Mouse (Mus musculus): Measurements from ENCODE around the gene Gphn. TPM values are rescaled to one million over a fixed set of nuclear protein-coding genes. Genes with fewer than 3 reads are reported as not detected.
"Not testable (repeated sequence)": the region's sequence is repeated elsewhere in the genome, so short reads cannot be mapped to it uniquely, and the experiment has no call there.

The Gphn gene
- total RNA-seq, 2 experiments from 2014 or later, result 22.8 TPM

DNA sequence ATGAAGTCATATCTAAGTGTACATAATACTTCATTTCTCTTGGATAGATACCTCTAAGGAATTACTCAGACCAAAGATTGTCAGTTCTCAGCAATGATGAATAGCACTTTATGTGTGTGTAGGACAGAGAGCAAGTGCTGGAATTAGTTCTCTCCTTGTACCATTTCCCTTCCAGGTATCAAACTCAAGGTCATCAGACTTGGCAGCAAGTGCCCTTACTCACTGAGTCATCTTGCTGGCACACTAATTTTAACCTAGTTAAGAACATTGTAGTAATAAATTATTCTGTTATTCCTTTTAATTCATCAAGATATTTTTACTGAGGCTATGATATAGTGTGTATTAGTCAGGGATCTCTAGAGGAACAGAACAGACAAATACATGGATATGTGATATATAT is 88.9 kb downstream of the Gphn start:
- no peak for DNase-seq
- intact Hi-C loops (cut with DNase I), result no loop called here

DNA sequence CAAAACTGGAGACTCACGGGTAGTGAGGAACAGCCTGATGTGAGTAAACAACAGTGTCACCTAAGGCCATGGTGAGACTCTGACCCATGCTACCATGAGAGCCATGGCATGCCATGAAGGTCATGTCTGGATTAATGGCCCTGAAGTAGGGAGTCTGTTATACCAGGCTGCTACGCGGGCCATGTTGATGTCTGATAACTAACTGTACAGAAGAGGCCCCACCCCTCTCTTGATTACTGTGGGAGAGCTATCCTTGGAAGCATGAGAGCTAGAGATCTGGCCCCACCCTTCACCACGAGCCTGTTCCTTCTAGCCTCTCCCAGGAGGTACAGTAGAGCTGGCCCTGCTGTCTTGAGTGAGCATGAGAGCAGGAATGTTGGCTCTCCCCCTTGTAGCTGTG is 101.8 kb downstream of the Gphn start:
- intact Hi-C loops (cut with DNase I), result no loop called here
- no peak for DNase-seq

DNA sequence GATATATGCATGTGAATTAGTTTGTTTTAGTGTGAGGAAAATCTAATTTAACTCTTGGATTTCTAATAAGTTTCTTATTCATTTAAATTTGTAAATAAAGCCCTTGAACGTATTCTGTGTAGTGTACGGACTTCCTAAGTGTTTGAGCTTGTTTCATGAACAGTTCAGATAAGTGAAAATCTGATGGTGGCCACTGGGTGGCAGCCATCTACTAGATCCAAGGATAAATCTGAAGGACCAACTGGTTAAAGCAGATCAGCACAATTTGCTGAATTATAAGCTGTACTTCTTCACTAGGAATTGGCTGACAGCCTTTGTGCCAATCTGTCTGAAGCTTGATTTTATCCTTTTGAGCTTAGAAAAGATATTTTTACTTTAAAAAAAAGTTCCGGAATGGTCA is 105.9 kb downstream of the Gphn start:
- intact Hi-C loops (cut with DNase I), result loop anchor here (10.0 kb wide), 1 partner anchor 483 kb away; no protein-coding TSS in a partner anchor
- DNase-seq, result peak; percentile 44 to 62

DNA sequence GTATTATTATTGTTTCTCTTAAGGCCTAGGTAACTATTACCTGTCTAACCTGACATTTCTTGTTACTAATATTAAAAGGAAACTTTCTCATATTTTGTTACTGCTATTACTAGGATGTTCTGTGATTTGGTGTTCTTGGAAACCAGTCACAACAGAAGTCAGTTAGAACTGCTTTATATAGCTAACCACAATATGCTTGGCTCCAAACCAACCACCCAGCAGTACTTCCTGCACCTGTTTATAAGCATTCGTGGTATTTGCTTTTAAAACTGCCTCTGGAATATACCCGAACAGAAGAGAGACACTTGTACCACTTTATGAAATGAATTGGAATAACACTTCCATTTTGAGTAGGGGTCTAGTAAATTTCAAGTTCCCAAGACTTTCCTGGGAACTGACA is 130.3 kb downstream of the Gphn start:
- no peak for DNase-seq
- intact Hi-C loops (cut with DNase I), result no loop called here

DNA sequence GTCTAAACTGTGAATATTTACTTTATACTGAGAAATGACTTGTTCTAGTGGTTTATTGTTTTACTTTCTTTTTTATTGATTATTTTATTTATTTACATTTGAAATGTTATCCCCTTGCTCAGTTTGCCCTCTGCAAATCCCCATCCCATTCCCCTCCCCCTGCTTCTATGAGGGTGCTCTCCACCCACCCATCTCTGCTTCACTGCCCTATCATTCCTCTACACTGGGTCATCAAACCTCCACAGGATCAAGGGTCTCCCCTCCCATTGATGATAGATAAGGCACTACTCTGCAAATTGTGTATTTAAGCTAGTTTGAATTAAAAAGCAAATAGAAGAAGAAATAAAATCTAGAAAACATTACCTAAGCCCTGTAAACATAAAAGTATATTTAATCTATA is 163.1 kb downstream of the Gphn start:
- DNase-seq, result no peak
- intact Hi-C loops (cut with DNase I), result no loop called here

DNA sequence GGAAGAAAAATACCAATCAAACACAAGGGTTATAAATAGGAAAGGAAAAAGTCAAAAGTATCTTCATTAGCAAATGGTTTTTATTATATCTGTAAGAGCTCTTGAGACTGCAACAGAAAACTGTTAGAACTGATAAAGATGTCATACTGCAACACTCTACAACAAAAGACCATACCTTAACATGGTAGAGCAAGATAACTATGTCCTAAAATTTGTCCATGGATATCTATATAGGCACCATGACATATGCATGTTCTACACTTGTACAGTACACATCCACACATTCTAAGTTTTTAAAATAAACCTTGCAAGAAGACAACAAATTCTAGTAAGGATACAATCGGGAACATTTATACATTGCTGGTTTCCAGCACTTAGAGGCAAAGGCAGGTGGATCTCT is 169.1 kb downstream of the Gphn start:
- intact Hi-C loops (cut with DNase I), result no loop called here
- no peak for DNase-seq

DNA sequence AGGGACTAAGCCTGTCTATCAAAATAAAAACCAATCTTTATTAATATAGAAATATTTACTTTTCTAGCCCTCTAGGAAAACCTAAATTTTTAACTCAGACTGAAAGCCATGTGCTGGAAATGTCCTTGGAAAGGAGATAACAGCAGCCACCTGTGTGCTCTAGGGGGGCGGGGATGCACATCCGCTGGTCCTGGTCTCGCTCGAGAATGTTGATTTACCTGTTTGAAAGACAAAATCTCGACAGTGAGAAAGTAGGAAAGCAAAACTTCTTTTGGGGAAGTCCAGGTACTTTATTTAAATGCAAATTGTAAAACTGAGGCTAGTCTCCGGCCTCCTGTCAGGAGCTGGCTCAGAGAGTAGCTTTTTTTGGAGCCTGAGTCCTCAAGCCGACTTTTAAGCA is 181.3 kb downstream of the Gphn start:
- intact Hi-C loops (cut with DNase I); DNase-seq: not testable (repeated sequence)

DNA sequence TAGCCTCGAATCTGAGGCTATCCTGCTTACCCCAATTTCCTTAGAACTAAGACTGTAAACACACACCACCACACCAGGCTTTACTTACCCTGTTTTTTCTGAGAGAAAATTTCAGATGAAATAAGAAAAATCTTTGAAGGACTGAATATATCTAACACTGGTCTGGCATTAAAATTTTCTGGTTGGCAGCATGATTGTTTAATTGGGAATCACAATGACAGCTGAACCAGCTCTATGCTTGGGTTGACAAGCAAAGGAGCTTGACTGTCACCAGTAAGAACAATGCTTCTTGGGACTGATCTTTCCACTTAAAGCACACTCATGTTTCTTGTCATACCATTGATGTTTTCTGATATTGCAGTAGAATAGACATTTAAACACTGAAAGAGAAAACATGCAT is 296.0 kb downstream of the Gphn start:
- DNase-seq, result no peak
- intact Hi-C loops (cut with DNase I), result no loop called here

DNA sequence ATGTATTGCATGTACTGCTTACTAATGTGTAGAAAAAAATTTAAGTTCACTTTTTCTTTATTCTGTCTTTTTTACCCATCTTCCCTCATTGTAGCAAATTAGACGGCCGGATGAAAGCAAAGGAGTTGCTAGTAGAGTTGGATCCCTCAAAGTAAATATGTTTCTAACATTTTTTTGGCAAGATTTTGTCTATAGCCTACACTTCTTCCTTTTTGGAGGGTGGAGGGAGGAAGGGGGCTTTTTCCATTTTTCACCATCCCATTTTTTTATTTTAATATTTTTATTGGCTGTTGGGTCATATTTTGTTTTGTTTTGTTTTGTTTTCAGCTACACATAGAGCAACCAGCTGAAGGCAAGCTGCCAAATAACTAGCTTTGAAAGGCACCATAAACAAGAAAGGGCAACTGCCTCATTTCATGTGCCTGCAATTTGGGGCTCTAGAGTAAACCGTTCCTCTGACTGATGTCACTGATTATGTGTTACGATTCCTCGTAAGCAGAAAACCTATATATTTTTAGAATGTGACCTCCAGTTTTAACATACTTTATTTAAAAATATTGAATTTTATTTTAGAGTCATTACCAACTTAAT is 296.7 kb downstream of the Gphn start:
- DNase-seq, result no peak

DNA sequence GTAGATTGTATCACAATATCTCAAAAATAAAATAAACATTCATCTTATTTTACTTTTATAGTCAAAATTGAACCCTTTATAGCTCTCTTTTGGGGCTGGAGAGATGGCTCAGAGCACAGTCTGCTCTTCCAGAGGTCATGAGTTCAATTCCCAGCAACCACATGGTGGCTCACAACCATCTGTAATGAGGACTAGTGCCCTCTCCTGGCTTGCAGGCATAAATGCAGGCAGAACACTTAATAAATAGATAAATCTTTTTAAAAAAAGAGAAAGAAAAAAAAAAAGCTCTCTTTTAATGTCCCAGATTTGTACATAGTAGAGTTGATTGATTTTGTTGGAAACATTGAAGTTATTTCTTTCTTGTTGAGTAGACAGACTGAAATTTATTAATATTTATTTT is 311.4 kb downstream of the Gphn start:
- intact Hi-C loops (cut with DNase I); DNase-seq: not testable (repeated sequence)

More for the DNA sequence above, 296.7 kb downstream of the Gphn start:
- intact Hi-C loops (cut with DNase I), result no loop called here

DNA sequence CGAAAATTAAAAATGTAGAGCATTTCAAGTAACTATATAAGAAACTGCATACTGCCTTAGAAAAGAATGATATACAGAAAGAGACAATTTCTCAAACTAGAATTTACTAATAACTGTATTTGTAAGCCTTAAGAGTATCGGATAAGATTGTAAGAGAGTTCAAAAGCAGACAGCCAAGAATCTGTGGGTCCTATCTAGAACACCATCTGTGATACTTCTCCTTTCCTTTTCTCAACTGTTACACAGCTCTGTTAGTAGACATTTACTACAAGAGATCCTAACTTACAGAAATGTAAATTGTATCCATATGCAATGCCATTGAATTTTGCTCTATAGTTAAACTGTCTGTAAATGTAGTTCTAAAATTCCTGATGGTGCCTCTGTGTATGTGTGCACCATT is 324.7 kb downstream of the Gphn start:
- DNase-seq, result no peak
- intact Hi-C loops (cut with DNase I), result no loop called here

DNA sequence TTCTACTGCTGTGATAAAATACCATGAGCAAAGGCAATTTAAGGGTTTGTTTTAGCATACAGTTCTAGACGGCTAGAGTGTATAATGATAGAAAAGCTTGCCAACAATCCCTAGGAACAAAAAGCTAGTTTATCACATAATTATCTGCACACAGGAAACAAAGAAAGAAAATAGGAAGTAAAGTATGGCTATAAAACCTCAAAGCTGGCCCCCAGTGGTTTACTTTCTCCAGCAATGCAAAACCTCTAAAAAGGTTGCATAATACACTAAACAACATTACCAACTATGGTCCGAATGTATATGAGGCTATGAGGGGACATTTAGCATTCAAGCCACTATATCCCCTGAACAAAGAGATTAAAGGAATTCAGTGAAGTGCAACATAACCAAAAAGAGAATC is 405.6 kb downstream of the Gphn start:
- no peak for DNase-seq
- intact Hi-C loops (cut with DNase I), result no loop called here

DNA sequence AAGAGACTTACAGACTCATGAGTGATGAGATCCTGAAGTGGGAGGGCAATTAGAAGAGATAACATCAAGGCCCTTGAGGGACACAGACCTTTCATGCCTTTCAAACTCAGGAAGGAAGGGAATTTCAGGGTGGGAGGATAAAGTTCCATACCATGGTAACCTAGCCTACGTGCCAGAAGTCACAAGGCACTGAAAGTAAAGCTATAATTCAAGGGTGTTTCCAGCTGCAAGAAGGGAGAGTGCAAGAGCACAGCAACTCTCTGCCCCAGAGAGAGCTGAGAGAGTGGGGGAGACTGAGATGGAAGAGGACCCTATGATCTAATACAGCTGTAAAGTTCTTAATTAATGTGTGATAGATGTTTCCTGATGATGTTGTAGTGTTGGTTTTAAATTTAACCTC is 413.3 kb downstream of the Gphn start:
- no peak for DNase-seq
- intact Hi-C loops (cut with DNase I), result no loop called here

DNA sequence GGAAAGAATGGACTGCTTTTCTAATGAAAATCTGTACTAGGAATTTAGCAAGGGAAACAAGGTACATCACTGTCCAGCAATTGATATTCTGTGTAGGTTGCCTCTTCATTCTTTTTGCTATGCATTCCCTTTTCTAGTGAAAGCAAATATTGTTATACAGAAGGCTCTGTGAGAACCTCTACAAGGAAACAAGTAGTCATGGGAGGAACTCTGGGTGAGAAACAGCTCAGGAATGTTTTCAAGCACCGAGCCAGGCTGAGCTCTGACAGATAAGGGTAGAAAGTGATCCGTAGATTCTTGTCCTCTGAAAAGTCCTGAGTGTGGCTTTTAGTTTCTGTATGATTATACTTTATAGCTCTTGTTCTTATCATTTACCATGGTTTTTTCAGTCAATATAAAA is 413.9 kb downstream of the Gphn start:
- intact Hi-C loops (cut with DNase I), result no loop called here
- peak in 1 of 2 experiments; percentile 1 for DNase-seq

DNA sequence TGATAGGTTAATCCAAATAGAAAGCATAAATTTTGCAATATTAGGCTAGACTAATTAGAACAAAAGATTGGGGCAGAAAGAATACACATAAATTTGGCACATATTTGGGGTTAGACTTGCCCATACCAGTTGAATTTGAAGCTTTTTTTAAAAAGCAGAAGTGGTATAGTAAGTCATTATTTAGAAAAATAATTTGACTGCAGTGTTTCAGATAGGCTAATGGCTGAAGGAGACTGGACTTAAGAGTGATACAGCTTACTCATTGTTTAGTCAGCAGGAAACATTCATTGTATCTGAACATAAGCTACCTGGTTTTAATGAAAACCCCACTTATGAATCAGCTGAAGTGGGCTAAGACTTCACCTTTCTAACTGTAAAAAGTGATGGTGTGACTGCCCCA is 415.0 kb downstream of the Gphn start:
- DNase-seq, result no peak
- intact Hi-C loops (cut with DNase I), result no loop called here

DNA sequence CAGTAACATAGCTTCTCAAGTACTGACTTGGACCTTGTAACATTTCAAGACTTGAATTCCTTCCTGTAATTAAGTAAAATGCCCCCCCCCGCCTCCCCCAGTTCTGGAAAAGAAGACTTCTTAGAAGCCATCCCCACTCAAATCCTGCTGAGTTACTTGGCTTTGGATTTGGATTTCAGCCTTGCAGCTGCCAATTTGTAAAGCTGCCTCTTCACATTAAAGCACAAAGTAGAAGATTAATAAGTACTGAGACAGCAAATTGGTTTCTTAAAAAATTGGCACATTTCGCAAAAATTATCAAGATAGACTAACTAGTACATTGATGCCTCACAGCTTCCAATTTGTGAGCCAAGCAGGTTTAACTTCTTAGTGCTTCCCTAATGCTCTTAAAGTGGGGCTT is 417.5 kb downstream of the Gphn start:
- DNase-seq, result no peak
- intact Hi-C loops (cut with DNase I), result no loop called here

DNA sequence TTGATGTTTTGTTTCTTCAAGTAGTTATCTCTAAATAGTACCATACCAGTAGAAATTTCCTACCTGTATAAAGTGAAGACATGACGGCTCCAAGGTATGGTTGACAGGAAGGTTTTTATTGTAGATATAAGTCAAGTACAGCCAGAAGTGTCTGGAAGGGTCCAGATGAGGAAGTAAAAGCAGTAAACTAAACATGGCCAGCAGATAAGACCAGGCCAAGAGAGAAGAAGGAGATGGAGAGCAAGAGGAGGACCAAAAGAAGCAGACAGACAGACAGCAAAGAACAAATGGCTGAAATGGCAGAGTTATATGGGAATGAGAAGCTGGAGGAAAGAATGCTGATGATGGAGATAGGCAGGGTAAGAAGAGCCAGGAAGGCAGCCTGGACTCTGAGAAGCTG is 419.1 kb downstream of the Gphn start:
- DNase-seq, result no peak
- intact Hi-C loops (cut with DNase I), result no loop called here

DNA sequence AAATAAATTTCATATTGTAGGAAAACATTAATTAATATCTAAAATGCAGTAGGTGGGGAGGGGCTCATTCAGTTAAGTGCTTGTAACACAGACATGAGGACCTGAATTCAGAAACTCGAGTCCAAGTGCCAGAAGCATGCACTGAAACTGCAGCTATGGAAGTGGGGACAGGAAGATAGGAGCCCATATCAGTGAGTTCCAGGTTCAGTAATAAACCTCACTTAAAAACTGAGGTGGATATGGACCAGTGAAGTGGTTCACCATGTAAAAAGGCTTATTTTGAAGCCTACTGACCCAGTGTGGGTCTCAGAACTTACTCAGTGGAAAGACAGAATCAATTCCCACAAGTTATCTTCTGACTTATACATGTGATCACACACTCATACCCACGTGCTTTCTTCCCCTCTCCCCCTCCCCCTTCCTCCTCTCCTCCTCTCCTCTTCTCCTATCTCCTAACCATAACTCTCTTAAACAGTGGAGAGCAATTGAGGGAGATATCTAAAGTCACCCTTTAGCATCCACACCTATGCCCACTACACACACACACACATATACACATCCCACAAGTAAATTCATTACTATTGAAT is 433.6 kb downstream of the Gphn start:
- intact Hi-C loops (cut with DNase I), result no loop called here

DNA sequence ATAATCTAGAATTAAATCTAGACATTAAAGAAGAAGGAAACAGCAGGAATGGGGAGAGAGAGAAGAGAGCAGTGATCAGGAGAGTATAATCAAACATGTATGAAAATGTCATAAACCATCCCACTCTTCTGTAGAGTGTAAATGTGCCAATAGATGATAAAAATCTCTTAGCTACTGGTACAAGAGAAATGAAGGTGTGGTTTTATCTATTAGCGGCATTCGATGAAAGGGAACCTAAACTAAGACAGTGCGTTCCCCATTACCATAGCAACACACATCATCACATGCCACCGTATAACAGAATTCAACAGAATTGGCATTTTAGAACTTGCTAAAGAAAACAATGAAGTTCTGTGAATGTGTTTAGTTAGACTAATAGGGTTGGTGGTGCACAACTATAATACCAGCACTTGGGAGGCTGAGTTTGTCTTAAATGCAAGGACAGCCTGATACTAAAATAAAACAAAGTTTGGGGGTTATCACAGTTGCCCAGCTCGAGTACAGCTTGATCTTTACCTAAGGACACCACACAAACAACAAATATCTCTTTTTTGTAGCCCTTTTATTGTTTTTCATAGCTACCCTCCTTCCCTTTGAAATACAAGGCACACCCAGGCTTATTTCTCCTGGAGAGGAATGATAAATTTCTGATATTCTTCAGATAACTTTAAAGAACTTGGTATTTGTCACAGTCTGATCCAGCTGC is 452.1 kb downstream of the Gphn start:
- DNase-seq, result no peak
- intact Hi-C loops (cut with DNase I), result no loop called here

More for the DNA sequence above, 433.6 kb downstream of the Gphn start:
- no peak for DNase-seq

DNA sequence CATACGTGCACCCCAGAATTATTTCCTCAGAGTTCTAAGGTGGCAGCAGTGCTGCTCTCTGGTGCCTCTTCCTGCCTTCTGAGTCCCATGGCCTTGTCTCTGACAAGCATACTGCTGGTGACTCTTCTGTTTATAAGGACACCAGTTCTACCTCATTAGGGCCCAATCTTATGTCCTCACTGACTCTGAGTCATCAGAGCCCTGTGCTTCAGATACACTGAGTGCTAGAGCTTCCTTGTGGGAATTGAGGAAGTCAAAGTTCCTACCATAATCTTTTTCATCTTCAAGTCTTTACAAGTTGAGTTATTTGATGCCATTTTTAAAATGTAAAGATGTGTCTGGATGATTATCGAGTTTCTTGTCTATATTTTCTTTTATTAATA is 452.6 kb downstream of the Gphn start:
- no peak for DNase-seq
- intact Hi-C loops (cut with DNase I), result no loop called here

DNA sequence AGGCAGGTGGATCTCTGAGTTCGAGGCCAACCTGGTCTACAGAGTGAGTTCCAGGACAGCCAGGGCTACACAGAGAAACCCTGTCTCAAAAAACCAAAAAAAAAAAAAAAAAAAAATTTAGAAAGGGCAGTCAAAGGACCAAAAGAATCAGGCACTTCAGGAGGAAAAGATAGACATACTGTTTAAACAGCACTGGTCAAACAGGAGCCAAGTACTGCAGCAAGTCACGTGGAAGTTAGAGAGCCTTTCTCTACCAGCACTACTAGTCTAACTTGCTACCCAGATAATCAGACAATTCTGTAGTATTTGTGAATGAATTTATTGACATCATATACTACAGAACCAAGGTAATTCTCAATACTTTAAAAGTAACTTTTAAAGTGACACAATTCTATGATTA is 454.9 kb downstream of the Gphn start:
- no peak for DNase-seq
- intact Hi-C loops (cut with DNase I), result no loop called here

DNA sequence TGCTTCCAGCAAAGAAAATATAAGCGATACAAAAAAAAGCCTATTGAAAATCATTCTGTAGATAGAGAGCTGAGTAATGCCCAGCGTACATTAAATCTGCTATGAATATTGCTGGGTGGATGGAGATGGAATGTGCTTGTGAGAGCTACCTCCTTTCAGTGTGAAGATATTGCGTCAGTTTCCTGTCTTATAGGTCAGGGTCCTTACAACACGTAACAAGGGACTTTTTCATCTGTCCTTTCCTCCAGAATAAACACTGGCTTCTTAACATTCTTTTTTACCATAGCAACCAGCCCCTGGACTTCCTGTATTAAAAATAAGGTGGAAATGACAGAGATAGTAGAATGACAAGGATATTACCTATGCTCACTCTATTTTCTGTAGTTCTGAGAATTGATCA is 456.1 kb downstream of the Gphn start:
- intact Hi-C loops (cut with DNase I), result no loop called here
- no peak for DNase-seq
